Mouse (Mus musculus) testis, adult 2 months (tissue): ENCODE data around the gene Mrgbp. TPM values are rescaled to one million over a fixed set of nuclear protein-coding genes. Genes with fewer than 3 reads are reported as not detected.

ENCODE experiments used
- H3K27ac ChIP-seq: fragments of 200-500 bp; 2 replicates; pipeline ENCODE4 v1.5.1; 2012; ENCODE audit warnings: low read depth, low read length; ENCODE audit not compliant: control insufficient read depth, insufficient read depth
- H3K27me3 ChIP-seq: fragments of 200-500 bp; 2 replicates; pipeline ENCODE4 v1.6.1; 2012; ENCODE audit warnings: mild to moderate bottlenecking, low read length, moderate library complexity; ENCODE audit not compliant: control insufficient read depth, insufficient read depth
- H3K36me3 ChIP-seq: fragments of 200-500 bp; 2 replicates; pipeline ENCODE4 v1.6.1; 2012; ENCODE audit warnings: mild to moderate bottlenecking, low read length; ENCODE audit not compliant: control insufficient read depth, insufficient read depth
- H3K4me1 ChIP-seq: fragments of 200-500 bp; 2 replicates; pipeline ENCODE4 v1.6.1; 2012; ENCODE audit warnings: low read length; ENCODE audit not compliant: control insufficient read depth, insufficient read depth
- H3K4me3 ChIP-seq: fragments of 200-500 bp; 2 replicates; pipeline ENCODE4 v1.5.1; 2012; ENCODE audit warnings: low read depth, mild to moderate bottlenecking, low read length, moderate library complexity, mixed read lengths; ENCODE audit not compliant: control insufficient read depth
- CTCF ChIP-seq: fragments of 200-500 bp; IDR thresholded peaks from 2 replicates; pipeline ENCODE4 v1.5.1; 2012; ENCODE audit warnings: low read depth, mild to moderate bottlenecking, inconsistent platforms, low read length, moderate library complexity; ENCODE audit not compliant: control insufficient read depth, insufficient read depth, insufficient replicate concordance
- POLR2A ChIP-seq: fragments of 200-500 bp; IDR thresholded peaks from 2 replicates; pipeline ENCODE4 v1.6.1; 2012; ENCODE audit warnings: low read depth, mild to moderate bottlenecking, inconsistent platforms, low read length, moderate library complexity; ENCODE audit not compliant: control insufficient read depth
- polyA plus RNA-seq: library from polyadenylated mRNA; depleted of rRNA; stranded (reverse); fragments of >200 nt; gene quantifications from 2 replicates; pipeline ENCODE4 v1.2.3, GENCODE M21; 2012

Mrgbp gene
- polyA plus RNA-seq, 1 experiment, result 80.1 TPM

- Histone ChIP-seq H3K36me3 (no peaks in the 10 kb centered on the region), H3K4me3 (no peak overlapping the region), H3K4me1 (no peaks in the 10 kb centered on the region), H3K27me3 (no peaks in the 10 kb centered on the region), H3K27ac (no peak overlapping the region)
- TF ChIP-seq POLR2A (no peak), CTCF (no peak)
These were observed 28.8 kb upstream of the Mrgbp start for GRCm38 (mm10) chr2:180552340-180552739.

GRCm38 (mm10) chr2:180555219-180555618 is 25.9 kb upstream of the Mrgbp start:
- Histone ChIP-seq H3K4me1 (no peaks in the 10 kb centered on the region), H3K36me3 (no peaks in the 10 kb centered on the region), H3K27ac (no peak overlapping the region), H3K4me3 (no peak overlapping the region), H3K27me3 (no peaks in the 10 kb centered on the region)
- TF ChIP-seq CTCF (no peak), POLR2A (no peak)

GRCm38 (mm10) chr2:180556470-180556869 is 24.6 kb upstream of the Mrgbp start:
- no peaks in the 10 kb centered on the region for H3K27me3 ChIP-seq
- no peak overlapping the region for H3K4me3 ChIP-seq
- no peaks in the 10 kb centered on the region for H3K4me1 ChIP-seq
- H3K36me3 ChIP-seq, result no peaks in the 10 kb centered on the region
- H3K27ac ChIP-seq, result no peak overlapping the region
- TF ChIP-seq CTCF (no peak), POLR2A (no peak)

GRCm38 (mm10) chr2:180560245-180560644 is 20.9 kb upstream of the Mrgbp start:
- Histone ChIP-seq H3K27me3 (no peaks in the 10 kb centered on the region), H3K4me3 (no peak overlapping the region), H3K4me1 (no peaks in the 10 kb centered on the region), H3K27ac (no peak overlapping the region), H3K36me3 (no peaks in the 10 kb centered on the region)
- TF ChIP-seq CTCF, result peak; percentile 84; the same call in 1 of the 2 replicates
- TF ChIP-seq POLR2A, result no peak

- Histone ChIP-seq H3K36me3 (no peaks in the 10 kb centered on the region), H3K4me3 (no peak overlapping the region), H3K4me1 (no peaks in the 10 kb centered on the region), H3K27me3 (no peaks in the 10 kb centered on the region), H3K27ac (no peak overlapping the region)
- no peak for TF ChIP-seq POLR2A
- no peak for TF ChIP-seq CTCF
These were observed 19.0 kb upstream of the Mrgbp start for GRCm38 (mm10) chr2:180562146-180562545.

- Histone ChIP-seq H3K36me3 (no peaks in the 10 kb centered on the region), H3K4me3 (no peak overlapping the region), H3K27ac (no peak overlapping the region), H3K4me1 (no peaks in the 10 kb centered on the region), H3K27me3 (no peaks in the 10 kb centered on the region)
- no peak for TF ChIP-seq POLR2A
- TF ChIP-seq CTCF, result no peak
These were observed 17.8 kb upstream of the Mrgbp start for GRCm38 (mm10) chr2:180563296-180563695.

GRCm38 (mm10) chr2:180563841-180564240 is 17.3 kb upstream of the Mrgbp start:
- no peaks in the 10 kb centered on the region for H3K36me3 ChIP-seq
- no peaks in the 10 kb centered on the region for H3K4me1 ChIP-seq
- H3K27ac ChIP-seq, result no peak overlapping the region
- H3K4me3 ChIP-seq, result no peak overlapping the region
- no peaks in the 10 kb centered on the region for H3K27me3 ChIP-seq
- no peak for TF ChIP-seq POLR2A
- TF ChIP-seq CTCF, result no peak
